8 mouse cellular contexts compared by ENCODE assay signal in genomic region chr1:178320038-178320722, GRCm38 (mm10). TPM values are rescaled to one million over a fixed set of nuclear protein-coding genes. Genes with fewer than 3 reads are reported as not detected.
DNase-seq lines count a peak whose midpoint lies in the region; ATAC-seq and TF ChIP-seq lines count a peak whose summit lies in the region.

No protein-coding gene starts in this region.

- no peak overlapping the region for H3K9ac ChIP-seq in lung, postnatal 0 days (replicated peaks; ENCODE audit: low read depth)
- H3K9ac ChIP-seq in embryonic facial prominence, embryonic 15.5 days = no peak overlapping the region
- H3K9ac ChIP-seq in limb, embryonic 13.5 days = peak overlapping the region; percentile 85
- peak overlapping the region; percentile 69; the same call in 1 of the 2 replicates for H3K9ac ChIP-seq in stomach, embryonic 15.5 days

- peaks cover 9% of the 10 kb centered on the region; the same call in 1 of the 2 replicates for H3K4me1 ChIP-seq in lung, postnatal 0 days (ENCODE audit: insufficient read depth, low read depth, low read length)
- peaks cover 22% of the 10 kb centered on the region for H3K4me1 ChIP-seq in embryonic facial prominence, embryonic 15.5 days
- peaks cover 38% of the 10 kb centered on the region for H3K4me1 ChIP-seq in limb, embryonic 13.5 days
- peaks cover 5% of the 10 kb centered on the region; the same call in 1 of the 2 replicates for H3K4me1 ChIP-seq in stomach, embryonic 15.5 days

- no peak for DNase-seq in lung, postnatal 0 days (ENCODE audit: low spot score)
- DNase-seq in lung, adult 18-20 months = no peak
- no peak for DNase-seq in frontal cortex, postnatal 10 days (ENCODE audit: low spot score in 2 of 2)
- DNase-seq in left cerebral cortex, postnatal 36 days (ENCODE audit: low spot score in 2 of 2) = no peak
- DNase-seq in cerebellum, adult 11-12 months = no peak

- H3K36me3 ChIP-seq in lung, postnatal 0 days (ENCODE audit: insufficient read depth, low read length) = 0 out of 2 replicates have a peak, but pooled peaks cover 9% of the 10 kb centered on the region
- H3K36me3 ChIP-seq in embryonic facial prominence, embryonic 15.5 days = peaks cover 29% of the 10 kb centered on the region
- H3K36me3 ChIP-seq in limb, embryonic 13.5 days = peaks cover 41% of the 10 kb centered on the region
- H3K36me3 ChIP-seq in stomach, embryonic 15.5 days = peaks cover 17% of the 10 kb centered on the region

- no peaks in the 10 kb centered on the region for H3K9me3 ChIP-seq in lung, postnatal 0 days (ENCODE audit: low read length)
- H3K9me3 ChIP-seq in embryonic facial prominence, embryonic 15.5 days (replicated peaks) = no peaks in the 10 kb centered on the region
- no peaks in the 10 kb centered on the region for H3K9me3 ChIP-seq in limb, embryonic 13.5 days
- H3K9me3 ChIP-seq in stomach, embryonic 15.5 days = no peaks in the 10 kb centered on the region

- TF ChIP-seq EP300 in lung, postnatal 0 days (IDR thresholded peaks at IDR 0.05) = no peak

- ATAC-seq in lung, postnatal 0 days = no peak
- no peak for ATAC-seq in embryonic facial prominence, embryonic 15.5 days (ENCODE audit: insufficient number of reproducible peaks, low FRiP score, low TSS enrichment, low read depth)
- no peak for ATAC-seq in limb, embryonic 13.5 days (ENCODE audit: low FRiP score, low read depth)
- ATAC-seq in stomach, embryonic 15.5 days (ENCODE audit: insufficient read depth, low FRiP score, low read depth) = no peak

- 9% methylated on average over 8 of the region's 8 CpGs for WGBS in lung, postnatal 0 days
- 15% methylated on average over 8 of the region's 8 CpGs for WGBS in embryonic facial prominence, embryonic 15.5 days
- 28% methylated on average over 8 of the region's 8 CpGs for WGBS in limb, embryonic 13.5 days
- WGBS in stomach, embryonic 15.5 days = 14% methylated on average over 8 of the region's 8 CpGs

- intact Hi-C loops in left cerebral cortex, postnatal 36 days (cut with DNase I) = no loop called here

- H3K27me3 ChIP-seq in lung, postnatal 0 days (replicated peaks; ENCODE audit: insufficient read depth, low read length) = no peaks in the 10 kb centered on the region
- H3K27me3 ChIP-seq in embryonic facial prominence, embryonic 15.5 days = no peaks in the 10 kb centered on the region
- H3K27me3 ChIP-seq in limb, embryonic 13.5 days = no peaks in the 10 kb centered on the region
- no peaks in the 10 kb centered on the region for H3K27me3 ChIP-seq in stomach, embryonic 15.5 days (replicated peaks)

- H3K4me2 ChIP-seq in lung, postnatal 0 days (replicated peaks; ENCODE audit: low read depth, low read length) = peak overlapping the region; percentile 69
- peak overlapping the region; percentile 56 for H3K4me2 ChIP-seq in embryonic facial prominence, embryonic 15.5 days (replicated peaks)
- H3K4me2 ChIP-seq in limb, embryonic 13.5 days (replicated peaks) = peak overlapping the region; percentile 78
- peak overlapping the region; percentile 55 for H3K4me2 ChIP-seq in stomach, embryonic 15.5 days

- H3K4me3 ChIP-seq in lung, postnatal 0 days (ENCODE audit: low read depth, low read length) = peak overlapping the region; percentile 50; the same call in 1 of the 2 replicates
- H3K4me3 ChIP-seq in embryonic facial prominence, embryonic 15.5 days (replicated peaks) = peak overlapping the region; percentile 68
- H3K4me3 ChIP-seq in limb, embryonic 13.5 days = peak overlapping the region; percentile 65
- H3K4me3 ChIP-seq in stomach, embryonic 15.5 days (replicated peaks) = peak overlapping the region; percentile 65

- TF ChIP-seq CTCF in lung, postnatal 0 days (IDR thresholded peaks at IDR 0.05) = no peak

- H3K27ac ChIP-seq in lung, postnatal 0 days (ENCODE audit: low read length) = peak overlapping the region; percentile 44
- H3K27ac ChIP-seq in embryonic facial prominence, embryonic 15.5 days (replicated peaks) = peak overlapping the region; percentile 100
- H3K27ac ChIP-seq in limb, embryonic 13.5 days = peak overlapping the region; percentile 100
- peak overlapping the region; percentile 100 for H3K27ac ChIP-seq in stomach, embryonic 15.5 days

RNA-seq across cellular contexts. Expression of gene Cox20, which starts 1.2 kb away (rescaled TPM):
- 87.1 and 94.8 TPM in 2 replicates for polyA plus RNA-seq in lung, postnatal 0 days (2015; fragmentation: Nextera tagmentation; extraction: Ambion mirVana)
- 113 and 118 TPM in 2 replicates for polyA plus RNA-seq in embryonic facial prominence, embryonic 15.5 days (2015; fragmentation: Nextera tagmentation; extraction: Ambion mirVana)
- 133 and 135 TPM in 2 replicates for polyA plus RNA-seq in limb, embryonic 13.5 days (2015; fragmentation: Nextera tagmentation; extraction: Ambion mirVana)
- polyA plus RNA-seq in stomach, embryonic 15.5 days (2015; fragmentation: Nextera tagmentation; extraction: Ambion mirVana) = 134 and 137 TPM in 2 replicates
- 10 to 100 TPM; 31.1 to 33.9 TPM for total RNA-seq in left cerebral cortex, postnatal 36 days (2021)

RNA-seq across cellular contexts. Expression of gene Hnrnpu, which starts 17.4 kb away (rescaled TPM):
- 116 and 164 TPM in 2 replicates for polyA plus RNA-seq in lung, postnatal 0 days (2015; fragmentation: Nextera tagmentation; extraction: Ambion mirVana)
- 356 and 362 TPM in 2 replicates for polyA plus RNA-seq in embryonic facial prominence, embryonic 15.5 days (2015; fragmentation: Nextera tagmentation; extraction: Ambion mirVana)
- 344 TPM in 2 replicates for polyA plus RNA-seq in limb, embryonic 13.5 days (2015; fragmentation: Nextera tagmentation; extraction: Ambion mirVana)
- 375 and 402 TPM in 2 replicates for polyA plus RNA-seq in stomach, embryonic 15.5 days (2015; fragmentation: Nextera tagmentation; extraction: Ambion mirVana)
- 100 to 1,000 TPM; 321 to 436 TPM for total RNA-seq in left cerebral cortex, postnatal 36 days (2021)

Comparison
In these comparisons a context has a peak if more than half of its experiments do, and no peak if none do; other contexts are left out.
1. H3K27ac ChIP-seq: peak in every context shown above with its lines; median percentile 100 in embryonic facial prominence, embryonic 15.5 days; 100 in limb, embryonic 13.5 days; 100 in stomach, embryonic 15.5 days; 44 in lung, postnatal 0 days.
2. H3K9ac ChIP-seq: peak in limb, embryonic 13.5 days (single experiment) and stomach, embryonic 15.5 days (single experiment); none in lung, postnatal 0 days (single experiment) and embryonic facial prominence, embryonic 15.5 days (single experiment).
3. Peak in every context shown above with its lines, with median percentiles within 50 percentile points of each other: H3K4me2 ChIP-seq and H3K4me3 ChIP-seq.